Mouse (Mus musculus) heart, adult 2 months (tissue): ENCODE measurements at regions not wholly inside any gene's neighbourhood (a gene's known extent, or its start where the extent isn't known, plus 50 kb on each side); places are given as distances from the start of the nearest gene placed in this dataset.

Source experiments
- CTCF ChIP-seq: fragments of 200-600 bp; IDR thresholded peaks from 2 replicates; pipeline ENCODE4 v1.8.1; 2022; ENCODE audit warnings: antibody characterized with exemption, mild to moderate bottlenecking, moderate library complexity
- EP300 ChIP-seq: fragments of 200-500 bp; IDR thresholded peaks from 2 replicates; pipeline ENCODE4 v1.6.1; 2011; ENCODE audit warnings: low read depth, low read length, control low read depth; ENCODE audit not compliant: insufficient read depth
- POLR2A ChIP-seq: fragments of 200-500 bp; IDR thresholded peaks from 2 replicates; pipeline ENCODE4 v1.6.1; 2011; ENCODE audit warnings: mild to moderate bottlenecking, low read depth, low read length, control low read depth; ENCODE audit not compliant: insufficient read depth

GRCm38 (mm10) chr3:143903421-143903820, 301.6 kb downstream of the Lmo4 start:
- TF ChIP-seq CTCF (no peak), EP300 (no peak), POLR2A (no peak)
